ENCODE assay signal across 24 mouse cellular contexts in genomic region chr19:11810003-11810758, GRCm38 (mm10). TPM values are rescaled to one million over a fixed set of nuclear protein-coding genes. Genes with fewer than 3 reads are reported as not detected.
DNase-seq lines count a peak whose midpoint lies in the region; ATAC-seq and TF ChIP-seq lines count a peak whose summit lies in the region.
"Had no signal": no experiment of that assay in that cellular context is flagged by ENCODE, and none has a peak within 500 bp of the region (broad histone marks: within the 10 kb centered on the region; RNA-seq: fewer than 3 reads in every experiment).

No protein-coding gene starts in this region.

- peak overlapping the region; percentile 65 for H3K27ac ChIP-seq in heart, postnatal 0 days (ENCODE audit: low read depth)
- H3K27ac ChIP-seq in heart, embryonic 10.5 days: no peak overlapping the region
- H3K27ac ChIP-seq in midbrain, embryonic 10.5 days (replicated peaks): peak overlapping the region; percentile 81
- no peak overlapping the region for H3K27ac ChIP-seq in midbrain, embryonic 14.5 days (replicated peaks; ENCODE audit: low read depth, low read length)
- peak overlapping the region; percentile 74 for H3K27ac ChIP-seq in brown adipose tissue, adult 24 weeks (replicated peaks; ENCODE audit: low read depth, low read length)
- 0 out of 2 replicates have a peak overlapping the region, but pooled peaks have one; percentile 22 for H3K27ac ChIP-seq in small intestine, adult 2 months (ENCODE audit: insufficient read depth, low read depth, low read length)
- no peak overlapping the region for H3K27ac ChIP-seq in liver, postnatal 0 days (ENCODE audit: low read depth)
- H3K27ac ChIP-seq: limb, embryonic 15.5 days had no signal

- H3K4me1 ChIP-seq in heart, postnatal 0 days (ENCODE audit: control insufficient read depth, insufficient read depth): no peaks in the 10 kb centered on the region
- peaks cover 24% of the 10 kb centered on the region for H3K4me1 ChIP-seq in heart, embryonic 10.5 days
- peaks cover 60% of the 10 kb centered on the region for H3K4me1 ChIP-seq in midbrain, embryonic 10.5 days
- peaks cover 25% of the 10 kb centered on the region for H3K4me1 ChIP-seq in midbrain, embryonic 14.5 days (ENCODE audit: control insufficient read depth, insufficient read depth, low read length)
- H3K4me1 ChIP-seq in brown adipose tissue, adult 24 weeks (ENCODE audit: control insufficient read depth, insufficient read depth, insufficient read length, low read length): peaks cover 18% of the 10 kb centered on the region
- peaks cover 18% of the 10 kb centered on the region; the same call in 1 of the 2 replicates for H3K4me1 ChIP-seq in small intestine, adult 2 months (ENCODE audit: control insufficient read depth, insufficient read depth, insufficient read length, low read length)
- H3K4me1 ChIP-seq in liver, postnatal 0 days (ENCODE audit: insufficient read depth): peaks cover 7% of the 10 kb centered on the region
- H3K4me1 ChIP-seq: limb, embryonic 15.5 days had no signal

- H3K36me3 ChIP-seq in heart, postnatal 0 days (replicated peaks; ENCODE audit: control insufficient read depth, insufficient read depth, low read length): no peaks in the 10 kb centered on the region
- H3K36me3 ChIP-seq in heart, embryonic 10.5 days: no peaks in the 10 kb centered on the region
- no peaks in the 10 kb centered on the region for H3K36me3 ChIP-seq in midbrain, embryonic 10.5 days
- no peaks in the 10 kb centered on the region for H3K36me3 ChIP-seq in midbrain, embryonic 14.5 days (ENCODE audit: control insufficient read depth, insufficient read depth, low read length)
- H3K36me3 ChIP-seq in small intestine, adult 2 months (ENCODE audit: control insufficient read depth, insufficient read depth, low read length): 0 out of 2 replicates have a peak, but pooled peaks cover 3% of the 10 kb centered on the region
- no peaks in the 10 kb centered on the region for H3K36me3 ChIP-seq in liver, postnatal 0 days (replicated peaks; ENCODE audit: insufficient read depth, low read length)
- H3K36me3 ChIP-seq: limb, embryonic 15.5 days had no signal

- DNase-seq in heart, postnatal 0 days (ENCODE audit: low spot score): no peak
- no peak for DNase-seq in heart, embryonic 10.5 days (ENCODE audit: low spot score)
- no peak for DNase-seq in midbrain, embryonic 10.5 days (ENCODE audit: low spot score)
- DNase-seq in midbrain, embryonic 14.5 days: no peak
- DNase-seq in liver, postnatal 0 days: no peak
- DNase-seq: B cell, adult 2 months; cerebellum, adult 11 months; cerebellum, postnatal 36 days; forebrain, postnatal 0 days; gastrocnemius, postnatal 14 days; thymus, adult 18-20 months had no signal

- TF ChIP-seq EP300 in heart, postnatal 0 days (IDR thresholded peaks at IDR 0.05; ENCODE audit: low read depth): no peak
- no peak for TF ChIP-seq EP300 in liver, postnatal 0 days (IDR thresholded peaks at IDR 0.05; ENCODE audit: low read depth)

- H3K9me3 ChIP-seq in heart, postnatal 0 days (replicated peaks; ENCODE audit: control insufficient read depth, low read length): no peaks in the 10 kb centered on the region
- no peaks in the 10 kb centered on the region for H3K9me3 ChIP-seq in heart, embryonic 10.5 days
- H3K9me3 ChIP-seq in midbrain, embryonic 10.5 days (replicated peaks): no peaks in the 10 kb centered on the region
- H3K9me3 ChIP-seq in midbrain, embryonic 14.5 days (ENCODE audit: control insufficient read depth, low read length): no peaks in the 10 kb centered on the region
- H3K9me3 ChIP-seq in liver, postnatal 0 days (ENCODE audit: low read length): no peaks in the 10 kb centered on the region
- H3K9me3 ChIP-seq: limb, embryonic 15.5 days had no signal

- no peak for TF ChIP-seq POLR2A in small intestine, adult 2 months (IDR thresholded peaks at IDR 0.05; ENCODE audit: low read depth, low read length)

- no peaks in the 10 kb centered on the region for H3K27me3 ChIP-seq in heart, postnatal 0 days (ENCODE audit: control insufficient read depth, insufficient read depth, low read length)
- no peaks in the 10 kb centered on the region for H3K27me3 ChIP-seq in heart, embryonic 10.5 days (ENCODE audit: insufficient read depth, poor library complexity, severe bottlenecking)
- peaks cover 3% of the 10 kb centered on the region; the same call in 1 of the 2 replicates for H3K27me3 ChIP-seq in midbrain, embryonic 10.5 days (ENCODE audit: low read depth, poor library complexity, severe bottlenecking)
- H3K27me3 ChIP-seq in midbrain, embryonic 14.5 days (ENCODE audit: control insufficient read depth, insufficient read depth, low read length): no peaks in the 10 kb centered on the region
- H3K27me3 ChIP-seq in small intestine, adult 2 months (ENCODE audit: control insufficient read depth, insufficient read depth, low read length): no peaks in the 10 kb centered on the region
- no peaks in the 10 kb centered on the region for H3K27me3 ChIP-seq in liver, postnatal 0 days (ENCODE audit: insufficient read depth, low read length)

- H3K9ac ChIP-seq in heart, postnatal 0 days (replicated peaks; ENCODE audit: low read depth, low read length): no peak overlapping the region
- H3K9ac ChIP-seq in midbrain, embryonic 14.5 days (replicated peaks; ENCODE audit: low read length): no peak overlapping the region
- H3K9ac ChIP-seq in liver, postnatal 0 days (replicated peaks): no peak overlapping the region
- H3K9ac ChIP-seq: forebrain, postnatal 0 days; limb, embryonic 15.5 days had no signal

- no peak overlapping the region for H3K4me3 ChIP-seq in heart, postnatal 0 days (ENCODE audit: low read depth, low read length)
- H3K4me3 ChIP-seq in heart, embryonic 10.5 days: no peak overlapping the region
- H3K4me3 ChIP-seq in midbrain, embryonic 10.5 days: no peak overlapping the region
- no peak overlapping the region for H3K4me3 ChIP-seq in midbrain, embryonic 14.5 days (replicated peaks; ENCODE audit: low read depth, low read length)
- H3K4me3 ChIP-seq in brown adipose tissue, adult 24 weeks (ENCODE audit: insufficient read depth, low read depth, low read length): no peak overlapping the region
- H3K4me3 ChIP-seq in small intestine, adult 2 months (ENCODE audit: low read depth, low read length): no peak overlapping the region
- no peak overlapping the region for H3K4me3 ChIP-seq in liver, postnatal 0 days (ENCODE audit: low read depth, low read length)
- H3K4me3 ChIP-seq: limb, embryonic 15.5 days had no signal

- WGBS in heart, postnatal 0 days: 59% methylated on average over 5 of the region's 5 CpGs
- 71% methylated on average over 5 of the region's 5 CpGs for WGBS in heart, embryonic 10.5 days
- WGBS in midbrain, embryonic 10.5 days: 87% methylated on average over 5 of the region's 5 CpGs
- WGBS in midbrain, embryonic 14.5 days: 84% methylated on average over 5 of the region's 5 CpGs
- WGBS in small intestine, adult 2 months: 56% methylated on average over 5 of the region's 5 CpGs
- WGBS in liver, postnatal 0 days (ENCODE audit: insufficient replicate concordance): 45% methylated on average over 5 of the region's 5 CpGs

- ATAC-seq in heart, postnatal 0 days (ENCODE audit: insufficient read depth, low read depth): no peak
- ATAC-seq in midbrain, embryonic 14.5 days (ENCODE audit: low FRiP score, low TSS enrichment): no peak
- ATAC-seq in liver, postnatal 0 days: no peak
- ATAC-seq: forebrain, postnatal 0 days; hindbrain, embryonic 16.5 days; intestine, postnatal 0 days had no signal

- no peak overlapping the region for H3K4me2 ChIP-seq in heart, postnatal 0 days (ENCODE audit: low read depth, low read length)
- no peak overlapping the region for H3K4me2 ChIP-seq in midbrain, embryonic 14.5 days (ENCODE audit: low read length)
- no peak overlapping the region for H3K4me2 ChIP-seq in liver, postnatal 0 days (ENCODE audit: low read depth, low read length)
- H3K4me2 ChIP-seq: heart, embryonic 11.5 days; limb, embryonic 15.5 days had no signal

- no peak for TF ChIP-seq CTCF in heart, postnatal 0 days (IDR thresholded peaks at IDR 0.05; ENCODE audit: low read depth)
- no peak for TF ChIP-seq CTCF in small intestine, adult 2 months (IDR thresholded peaks at IDR 0.05; ENCODE audit: extremely low read depth, insufficient read length, insufficient replicate concordance, low read depth, low read length)
- no peak for TF ChIP-seq CTCF in liver, postnatal 0 days (IDR thresholded peaks at IDR 0.05; ENCODE audit: low read depth)

RNA-seq across cellular contexts. Expression of gene Stx3, which starts 9.0 kb away (rescaled TPM):
- 8.0 and 10.6 TPM in 2 replicates for total RNA-seq in heart, postnatal 0 days (2014; rRNA removed; ENCODE audit: low replicate concordance)
- polyA plus RNA-seq in heart, postnatal 0 days (2015; fragmentation: Nextera tagmentation; extraction: Ambion mirVana): 6.0 and 6.3 TPM in 2 replicates
- 7.5 and 11.6 TPM in 2 replicates for polyA plus RNA-seq in heart, embryonic 10.5 days (2016; fragmentation: Nextera tagmentation; extraction: Ambion mirVana)
- polyA plus RNA-seq in midbrain, embryonic 10.5 days (2016; fragmentation: Nextera tagmentation; extraction: Ambion mirVana): 13.7 and 16.0 TPM in 2 replicates
- 31.6 and 32.2 TPM in 2 replicates for polyA plus RNA-seq in midbrain, embryonic 14.5 days (2014; fragmentation: Nextera tagmentation; extraction: Ambion mirVana)
- 1.2 and 2.1 TPM in 2 replicates for polyA plus RNA-seq in brown adipose tissue, adult 24 weeks (2012; ENCODE audit: insufficient read depth, insufficient read length, missing spikeins)
- polyA plus RNA-seq in small intestine, adult 2 months (2012; rRNA removed): 12.7 and 38.0 TPM in 2 replicates
- polyA plus RNA-seq in liver, postnatal 0 days (2015; fragmentation: Nextera tagmentation; extraction: Ambion mirVana): 3.2 and 3.7 TPM in 2 replicates

RNA-seq across cellular contexts. Expression of gene Olfr1417, which starts 28.8 kb away (rescaled TPM):
- total RNA-seq in heart, postnatal 0 days (2014; rRNA removed; ENCODE audit: low replicate concordance): not detected in 2 replicates
- polyA plus RNA-seq in heart, postnatal 0 days (2015; fragmentation: Nextera tagmentation; extraction: Ambion mirVana): not detected in 2 replicates
- not detected in 2 replicates for polyA plus RNA-seq in heart, embryonic 10.5 days (2016; fragmentation: Nextera tagmentation; extraction: Ambion mirVana)
- not detected in 2 replicates for polyA plus RNA-seq in midbrain, embryonic 10.5 days (2016; fragmentation: Nextera tagmentation; extraction: Ambion mirVana)
- 0.45 TPM in 1 of 2 replicates, not detected in the other for polyA plus RNA-seq in midbrain, embryonic 14.5 days (2014; fragmentation: Nextera tagmentation; extraction: Ambion mirVana)
- polyA plus RNA-seq in brown adipose tissue, adult 24 weeks (2012; ENCODE audit: insufficient read depth, insufficient read length, missing spikeins): not detected in 2 replicates
- not detected in 2 replicates for polyA plus RNA-seq in small intestine, adult 2 months (2012; rRNA removed)
- polyA plus RNA-seq in liver, postnatal 0 days (2015; fragmentation: Nextera tagmentation; extraction: Ambion mirVana): not detected in 2 replicates
- total RNA-seq: adrenal gland, postnatal 4 days; forebrain, postnatal 0 days; gastrocnemius, postnatal 14 days; heart, postnatal 4 days; layer of hippocampus, postnatal 25 days; left cerebral cortex, postnatal 14 days had no signal
- polyA plus RNA-seq: embryonic facial prominence, embryonic 11.5 days; heart, embryonic 11.5 days; limb, embryonic 15.5 days; liver, embryonic 16.5 days had no signal

RNA-seq across cellular contexts. Expression of gene Mrpl16, which starts 40.0 kb away (rescaled TPM):
- total RNA-seq in heart, postnatal 0 days (2014; rRNA removed; ENCODE audit: low replicate concordance): 32.2 and 49.9 TPM in 2 replicates
- 97.6 and 99.1 TPM in 2 replicates for polyA plus RNA-seq in heart, postnatal 0 days (2015; fragmentation: Nextera tagmentation; extraction: Ambion mirVana)
- 73.0 and 74.7 TPM in 2 replicates for polyA plus RNA-seq in heart, embryonic 10.5 days (2016; fragmentation: Nextera tagmentation; extraction: Ambion mirVana)
- 56.0 and 57.6 TPM in 2 replicates for polyA plus RNA-seq in midbrain, embryonic 10.5 days (2016; fragmentation: Nextera tagmentation; extraction: Ambion mirVana)
- polyA plus RNA-seq in midbrain, embryonic 14.5 days (2014; fragmentation: Nextera tagmentation; extraction: Ambion mirVana): 48.7 and 56.0 TPM in 2 replicates
- 113 and 132 TPM in 2 replicates for polyA plus RNA-seq in brown adipose tissue, adult 24 weeks (2012; ENCODE audit: insufficient read depth, insufficient read length, missing spikeins)
- 1.8 and 4.0 TPM in 2 replicates for polyA plus RNA-seq in small intestine, adult 2 months (2012; rRNA removed)
- polyA plus RNA-seq in liver, postnatal 0 days (2015; fragmentation: Nextera tagmentation; extraction: Ambion mirVana): 35.7 and 38.2 TPM in 2 replicates

RNA-seq across cellular contexts. Expression of gene Olfr1418, which starts 50.7 kb away (rescaled TPM):
- total RNA-seq in heart, postnatal 0 days (2014; rRNA removed; ENCODE audit: low replicate concordance): not detected in 2 replicates
- not detected in 2 replicates for polyA plus RNA-seq in heart, postnatal 0 days (2015; fragmentation: Nextera tagmentation; extraction: Ambion mirVana)
- not detected in 2 replicates for polyA plus RNA-seq in heart, embryonic 10.5 days (2016; fragmentation: Nextera tagmentation; extraction: Ambion mirVana)
- polyA plus RNA-seq in midbrain, embryonic 10.5 days (2016; fragmentation: Nextera tagmentation; extraction: Ambion mirVana): not detected in 2 replicates
- polyA plus RNA-seq in midbrain, embryonic 14.5 days (2014; fragmentation: Nextera tagmentation; extraction: Ambion mirVana): not detected in 2 replicates
- not detected in 2 replicates for polyA plus RNA-seq in brown adipose tissue, adult 24 weeks (2012; ENCODE audit: insufficient read depth, insufficient read length, missing spikeins)
- polyA plus RNA-seq in small intestine, adult 2 months (2012; rRNA removed): not detected in 2 replicates
- not detected in 2 replicates for polyA plus RNA-seq in liver, postnatal 0 days (2015; fragmentation: Nextera tagmentation; extraction: Ambion mirVana)
- total RNA-seq: adrenal gland, postnatal 4 days; forebrain, postnatal 0 days; gastrocnemius, postnatal 14 days; heart, postnatal 4 days; layer of hippocampus, postnatal 25 days; left cerebral cortex, postnatal 14 days had no signal
- polyA plus RNA-seq: embryonic facial prominence, embryonic 11.5 days; forebrain, postnatal 0 days; heart, embryonic 11.5 days; hindbrain, embryonic 16.5 days; intestine, postnatal 0 days; limb, embryonic 15.5 days; liver, embryonic 16.5 days; urinary bladder, adult 2 months had no signal

Comparison
In these comparisons a context has a peak if more than half of its experiments do, and no peak if none do; other contexts are left out.
1. H3K27ac ChIP-seq: peak in heart, postnatal 0 days (single experiment), midbrain, embryonic 10.5 days (single experiment), brown adipose tissue, adult 24 weeks (single experiment) and small intestine, adult 2 months (single experiment); none in heart, embryonic 10.5 days (single experiment), midbrain, embryonic 14.5 days (single experiment) and liver, postnatal 0 days (single experiment).